Mouse (Mus musculus): ENCODE measurements at regions not wholly inside any gene's neighbourhood (a gene's known extent, or its start where the extent isn't known, plus 50 kb on each side); places are given as distances from the start of the nearest gene placed in this dataset.

DNA sequence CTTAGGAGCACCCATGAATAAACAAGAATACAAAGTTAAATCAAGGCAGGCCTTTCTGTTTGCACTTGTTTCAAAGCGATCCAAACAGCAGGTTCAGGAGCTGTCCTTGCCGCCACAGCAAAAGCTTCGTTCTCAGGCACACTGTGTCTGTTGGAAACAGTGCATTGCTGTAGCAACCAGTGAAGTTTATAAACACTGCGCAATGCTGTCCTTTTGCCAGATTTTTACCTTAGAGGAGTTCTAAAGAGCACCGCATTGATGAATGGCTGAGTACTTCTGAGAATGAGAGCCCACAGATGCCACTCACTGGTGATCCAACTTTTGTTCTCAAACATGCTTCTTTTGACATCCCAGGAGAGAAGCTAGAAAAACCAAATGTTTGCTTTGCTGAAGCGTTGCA lies 64.0 kb upstream of the Bmp4 start:
- TF ChIP-seq CTCF (IDR thresholded peaks at IDR 0.05; ENCODE audit: borderline replicate concordance, insufficient read depth, low read depth, low read length) (no peak), POLR2A (IDR thresholded peaks at IDR 0.05; ENCODE audit: borderline replicate concordance, insufficient read depth, low read length) (no peak)
- Histone ChIP-seq H3K4me1 (ENCODE audit: control insufficient read depth, insufficient read depth, low read length) (no peaks in the 10 kb centered on the region), H3K27ac (ENCODE audit: insufficient read depth, low read length) (no peak overlapping the region), H3K4me3 (replicated peaks; ENCODE audit: insufficient read depth, low read depth, low read length) (no peak overlapping the region), H3K27me3 (ENCODE audit: control insufficient read depth, insufficient read depth, low read length) (no peaks in the 10 kb centered on the region)
- DNase-seq: no peak
- 72% methylated on average over 6 of the region's 6 CpGs for WGBS

GRCm38 (mm10) chr14:46441696-46442095 lies 51.2 kb upstream of the Bmp4 start:
- DNase-seq: no peak
- H3K27me3 ChIP-seq (ENCODE audit: control insufficient read depth, insufficient read depth, low read length): no peaks in the 10 kb centered on the region
- H3K4me1 ChIP-seq (ENCODE audit: control insufficient read depth, insufficient read depth, low read length): no peaks in the 10 kb centered on the region
- 92% methylated on average over 6 of the region's 6 CpGs for WGBS
- H3K4me3 ChIP-seq (replicated peaks; ENCODE audit: insufficient read depth, low read depth, low read length): no peak overlapping the region
- H3K27ac ChIP-seq (ENCODE audit: insufficient read depth, low read length): no peak overlapping the region
- TF ChIP-seq POLR2A (IDR thresholded peaks at IDR 0.05; ENCODE audit: borderline replicate concordance, insufficient read depth, low read length): no peak
- TF ChIP-seq CTCF (IDR thresholded peaks at IDR 0.05; ENCODE audit: borderline replicate concordance, insufficient read depth, low read depth, low read length): no peak
